Mouse (Mus musculus) cerebellum, adult 2 months (tissue): ENCODE measurements around the gene Sugt1. TPM values are rescaled to one million over a fixed set of nuclear protein-coding genes. Genes with fewer than 3 reads are reported as not detected.

Source experiments
- DNase-seq, 2 experiments: peaks; one replicate each; pipeline ENCODE4 v3.0.0; 2021
- H3K27ac ChIP-seq: fragments of 200-500 bp; 2 replicates; pipeline ENCODE4 v1.5.1; 2012; ENCODE audit warnings: low read length, control low read depth, inconsistent platforms; ENCODE audit not compliant: insufficient read depth
- H3K27me3 ChIP-seq: fragments of 200-500 bp; 2 replicates; pipeline ENCODE4 v1.6.1; 2012; ENCODE audit warnings: inconsistent platforms, mild to moderate bottlenecking, low read length, moderate library complexity; ENCODE audit not compliant: control insufficient read depth, insufficient read depth
- H3K4me1 ChIP-seq: fragments of 200-500 bp; 2 replicates; pipeline ENCODE4 v1.6.1; 2011; ENCODE audit warnings: low read length; ENCODE audit not compliant: control insufficient read depth, insufficient read depth
- H3K4me3 ChIP-seq: fragments of 200-500 bp; replicated peaks from 2 replicates; pipeline ENCODE3; 2011; ENCODE audit warnings: mild to moderate bottlenecking, low read depth, low read length, control low read depth; ENCODE audit not compliant: insufficient read depth
- CTCF ChIP-seq: fragments of 200-500 bp; IDR thresholded peaks from 2 replicates; pipeline ENCODE4 v1.5.1; 2011; ENCODE audit warnings: low read depth, mild to moderate bottlenecking, control low read depth, low read length, moderate library complexity, borderline replicate concordance; ENCODE audit not compliant: insufficient read depth
- POLR2A ChIP-seq: fragments of 200-500 bp; IDR thresholded peaks from 2 replicates; pipeline ENCODE4 v1.6.1; 2011; ENCODE audit warnings: low read length, control low read depth, borderline replicate concordance; ENCODE audit not compliant: insufficient read depth
- WGBS: fragments of 180-500 bp; shearing (Covaris S2); methylation state at CpG from one replicate; pipeline ENCODE4 v1.1.7; 2018; 5-methylcytosine and 5-hydroxymethylcytosine counted together
- polyA plus RNA-seq: library from polyadenylated mRNA; depleted of rRNA; stranded (reverse); fragments of >200 nt; gene quantifications from 2 replicates; pipeline ENCODE4 v1.2.3, GENCODE M21; 2012

The Sugt1 gene
- polyA plus RNA-seq, 1 experiment = 40.3 TPM

- H3K4me1 ChIP-seq = peaks cover 5% of the 10 kb centered on the region; the same call in 1 of the 2 replicates
- no peak overlapping the region for H3K4me3 ChIP-seq
- TF ChIP-seq POLR2A (no peak), CTCF (no peak)
- no peak for DNase-seq
- H3K27me3 ChIP-seq = no peaks in the 10 kb centered on the region
- no peak overlapping the region for H3K27ac ChIP-seq
- 82% methylated on average over 6 of the region's 6 CpGs for WGBS
Measured at GRCm38 (mm10) chr14:79589401-79589800, 1.9 kb downstream of the Sugt1 start.

GRCm38 (mm10) chr14:79590916-79591315 lies 3.4 kb downstream of the Sugt1 start:
- no peak for DNase-seq
- H3K4me3 ChIP-seq = no peak overlapping the region
- no peak overlapping the region for H3K27ac ChIP-seq
- H3K27me3 ChIP-seq = no peaks in the 10 kb centered on the region
- TF ChIP-seq CTCF (no peak), POLR2A (no peak)
- WGBS = 94% methylated on average over 8 of the region's 8 CpGs
- H3K4me1 ChIP-seq = peaks cover 5% of the 10 kb centered on the region; the same call in 1 of the 2 replicates

GRCm38 (mm10) chr14:79591611-79592010 lies 4.1 kb downstream of the Sugt1 start:
- 84% methylated on average over 2 of the region's 2 CpGs for WGBS
- no peak for DNase-seq
- H3K27ac ChIP-seq = no peak overlapping the region
- peaks cover 5% of the 10 kb centered on the region; the same call in 1 of the 2 replicates for H3K4me1 ChIP-seq
- no peaks in the 10 kb centered on the region for H3K27me3 ChIP-seq
- TF ChIP-seq POLR2A (no peak), CTCF (no peak)
- no peak overlapping the region for H3K4me3 ChIP-seq

- H3K4me3 ChIP-seq = no peak overlapping the region
- no peaks in the 10 kb centered on the region for H3K27me3 ChIP-seq
- no peaks in the 10 kb centered on the region for H3K4me1 ChIP-seq
- TF ChIP-seq POLR2A = no peak
- no peak for TF ChIP-seq CTCF
- DNase-seq = no peak
- H3K27ac ChIP-seq = no peak overlapping the region
- WGBS = 71% methylated on average over 5 of the region's 5 CpGs
Measured at GRCm38 (mm10) chr14:79594069-79594468, 6.6 kb downstream of the Sugt1 start.

- no peak for TF ChIP-seq POLR2A
- no peak for TF ChIP-seq CTCF
- no peak for DNase-seq
- Histone ChIP-seq H3K4me1 (no peaks in the 10 kb centered on the region), H3K27me3 (no peaks in the 10 kb centered on the region), H3K4me3 (no peak overlapping the region), H3K27ac (no peak overlapping the region)
- 74% methylated on average over 4 of the region's 4 CpGs for WGBS
Measured at GRCm38 (mm10) chr14:79596602-79597001, 9.1 kb downstream of the Sugt1 start.

- whole genome bisulfite sequencing = 69% methylated on average over 2 of the region's 2 CpGs
- no peaks in the 10 kb centered on the region for H3K27me3 ChIP-seq
- H3K4me1 ChIP-seq = no peaks in the 10 kb centered on the region
- no peak for DNase-seq
- no peak overlapping the region for H3K4me3 ChIP-seq
- TF ChIP-seq CTCF = no peak
- no peak overlapping the region for H3K27ac ChIP-seq
Measured at GRCm38 (mm10) chr14:79605881-79606280, 18.4 kb downstream of the Sugt1 start.

GRCm38 (mm10) chr14:79606392-79606791 lies 18.9 kb downstream of the Sugt1 start:
- no peak for TF ChIP-seq CTCF
- no peak for TF ChIP-seq POLR2A
- Histone ChIP-seq H3K27me3 (no peaks in the 10 kb centered on the region), H3K4me1 (no peaks in the 10 kb centered on the region), H3K27ac (no peak overlapping the region), H3K4me3 (no peak overlapping the region)
- DNase-seq = no peak
- WGBS = 93% methylated on average over 6 of the region's 6 CpGs

GRCm38 (mm10) chr14:79606867-79607266 lies 19.4 kb downstream of the Sugt1 start:
- no peak for DNase-seq

GRCm38 (mm10) chr14:79607352-79607751 lies 19.9 kb downstream of the Sugt1 start:
- Histone ChIP-seq H3K27ac (no peak overlapping the region), H3K4me3 (no peak overlapping the region), H3K4me1 (no peaks in the 10 kb centered on the region), H3K27me3 (no peaks in the 10 kb centered on the region)
- no peak for TF ChIP-seq CTCF
- TF ChIP-seq POLR2A = no peak
- no peak for DNase-seq
- WGBS = 85% methylated on average over 4 of the region's 4 CpGs

More at GRCm38 (mm10) chr14:79606867-79607266, 19.4 kb downstream of the Sugt1 start:
- WGBS = 86% methylated on average over 3 of the region's 3 CpGs
- Histone ChIP-seq H3K27me3 (no peaks in the 10 kb centered on the region), H3K27ac (no peak overlapping the region), H3K4me1 (no peaks in the 10 kb centered on the region), H3K4me3 (no peak overlapping the region)
- TF ChIP-seq POLR2A (no peak), CTCF (no peak)
